Mouse (Mus musculus): Measurements from ENCODE around the gene Adm2. TPM values are rescaled to one million over a fixed set of nuclear protein-coding genes. Genes with fewer than 3 reads are reported as not detected.

The Adm2 gene
- polyA plus RNA-seq (2012; rRNA removed), result not detected in 2 replicates

- H3K4me1 ChIP-seq (ENCODE audit: control insufficient read depth, insufficient read depth, low read length), result peaks cover 4% of the 10 kb centered on the region; the same call in 1 of the 2 replicates
- H3K27ac ChIP-seq (ENCODE audit: control insufficient read depth, insufficient read depth, low read depth, low read length), result no peak within 1 kb of the TSS
- H3K4me3 ChIP-seq (ENCODE audit: control insufficient read depth, low read depth, low read length), result peak within 1 kb of the TSS; percentile 23; the same call in 1 of the 2 replicates
- no peaks in the 10 kb centered on the region for H3K27me3 ChIP-seq (ENCODE audit: control insufficient read depth, insufficient read depth, low read length)
- TF ChIP-seq POLR2A (IDR thresholded peaks at IDR 0.05; ENCODE audit: control insufficient read depth, low read depth, low read length) (no peak), CTCF (IDR thresholded peaks at IDR 0.05; ENCODE audit: control insufficient read depth, insufficient read depth, insufficient replicate concordance, low read depth, low read length) (no peak)
- no peaks in the 10 kb centered on the region for H3K36me3 ChIP-seq (ENCODE audit: control insufficient read depth, insufficient read depth, low read length)
Measured at GRCm38 (mm10) chr15:89322670-89323522, at the start of gene Adm2. Adm2 (plus strand) TSS chr15:89322720.

- TF ChIP-seq CTCF (IDR thresholded peaks at IDR 0.05; ENCODE audit: control insufficient read depth, insufficient read depth, insufficient replicate concordance, low read depth, low read length) (no peak), POLR2A (IDR thresholded peaks at IDR 0.05; ENCODE audit: control insufficient read depth, low read depth, low read length) (no peak)
- Histone ChIP-seq H3K27ac (ENCODE audit: control insufficient read depth, insufficient read depth, low read depth, low read length) (no peak overlapping the region), H3K27me3 (ENCODE audit: control insufficient read depth, insufficient read depth, low read length) (no peaks in the 10 kb centered on the region), H3K36me3 (ENCODE audit: control insufficient read depth, insufficient read depth, low read length) (no peaks in the 10 kb centered on the region), H3K4me1 (ENCODE audit: control insufficient read depth, insufficient read depth, low read length) (no peaks in the 10 kb centered on the region), H3K4me3 (ENCODE audit: control insufficient read depth, low read depth, low read length) (no peak overlapping the region)
Measured at GRCm38 (mm10) chr15:89275497-89275896, 47.0 kb upstream of the Adm2 start.

- H3K27me3 ChIP-seq (ENCODE audit: control insufficient read depth, insufficient read depth, low read length), result no peaks in the 10 kb centered on the region
- H3K36me3 ChIP-seq (ENCODE audit: control insufficient read depth, insufficient read depth, low read length), result no peaks in the 10 kb centered on the region
- no peak overlapping the region for H3K27ac ChIP-seq (ENCODE audit: control insufficient read depth, insufficient read depth, low read depth, low read length)
- no peak overlapping the region for H3K4me3 ChIP-seq (ENCODE audit: control insufficient read depth, low read depth, low read length)
- no peak for TF ChIP-seq CTCF (IDR thresholded peaks at IDR 0.05; ENCODE audit: control insufficient read depth, insufficient read depth, insufficient replicate concordance, low read depth, low read length)
- TF ChIP-seq POLR2A (IDR thresholded peaks at IDR 0.05; ENCODE audit: control insufficient read depth, low read depth, low read length), result no peak
- H3K4me1 ChIP-seq (ENCODE audit: control insufficient read depth, insufficient read depth, low read length), result no peaks in the 10 kb centered on the region
Measured at GRCm38 (mm10) chr15:89277366-89277765, 45.2 kb upstream of the Adm2 start.

GRCm38 (mm10) chr15:89282546-89282945 lies 40.0 kb upstream of the Adm2 start:
- Histone ChIP-seq H3K36me3 (ENCODE audit: control insufficient read depth, insufficient read depth, low read length) (no peaks in the 10 kb centered on the region; the same call in 1 of the 2 replicates), H3K27me3 (ENCODE audit: control insufficient read depth, insufficient read depth, low read length) (no peaks in the 10 kb centered on the region), H3K27ac (ENCODE audit: control insufficient read depth, insufficient read depth, low read depth, low read length) (no peak overlapping the region), H3K4me3 (ENCODE audit: control insufficient read depth, low read depth, low read length) (no peak overlapping the region), H3K4me1 (ENCODE audit: control insufficient read depth, insufficient read depth, low read length) (no peaks in the 10 kb centered on the region)
- TF ChIP-seq CTCF (IDR thresholded peaks at IDR 0.05; ENCODE audit: control insufficient read depth, insufficient read depth, insufficient replicate concordance, low read depth, low read length) (no peak), POLR2A (IDR thresholded peaks at IDR 0.05; ENCODE audit: control insufficient read depth, low read depth, low read length) (no peak)

GRCm38 (mm10) chr15:89284094-89284493 lies 38.4 kb upstream of the Adm2 start:
- H3K27me3 ChIP-seq (ENCODE audit: control insufficient read depth, insufficient read depth, low read length), result no peaks in the 10 kb centered on the region
- TF ChIP-seq POLR2A (IDR thresholded peaks at IDR 0.05; ENCODE audit: control insufficient read depth, low read depth, low read length), result no peak
- no peak for TF ChIP-seq CTCF (IDR thresholded peaks at IDR 0.05; ENCODE audit: control insufficient read depth, insufficient read depth, insufficient replicate concordance, low read depth, low read length)
- H3K27ac ChIP-seq (ENCODE audit: control insufficient read depth, insufficient read depth, low read depth, low read length), result no peak overlapping the region
- H3K36me3 ChIP-seq (ENCODE audit: control insufficient read depth, insufficient read depth, low read length), result peaks cover 3% of the 10 kb centered on the region; the same call in 1 of the 2 replicates
- H3K4me3 ChIP-seq (ENCODE audit: control insufficient read depth, low read depth, low read length), result no peak overlapping the region
- H3K4me1 ChIP-seq (ENCODE audit: control insufficient read depth, insufficient read depth, low read length), result no peaks in the 10 kb centered on the region

- Histone ChIP-seq H3K27ac (ENCODE audit: control insufficient read depth, insufficient read depth, low read depth, low read length) (no peak overlapping the region), H3K4me3 (ENCODE audit: control insufficient read depth, low read depth, low read length) (no peak overlapping the region), H3K36me3 (ENCODE audit: control insufficient read depth, insufficient read depth, low read length) (peaks cover 7% of the 10 kb centered on the region; the same call in 1 of the 2 replicates), H3K27me3 (ENCODE audit: control insufficient read depth, insufficient read depth, low read length) (no peaks in the 10 kb centered on the region), H3K4me1 (ENCODE audit: control insufficient read depth, insufficient read depth, low read length) (no peaks in the 10 kb centered on the region)
- TF ChIP-seq POLR2A (IDR thresholded peaks at IDR 0.05; ENCODE audit: control insufficient read depth, low read depth, low read length), result no peak
- TF ChIP-seq CTCF (IDR thresholded peaks at IDR 0.05; ENCODE audit: control insufficient read depth, insufficient read depth, insufficient replicate concordance, low read depth, low read length), result no peak
Measured at GRCm38 (mm10) chr15:89285004-89285403, 37.5 kb upstream of the Adm2 start.

GRCm38 (mm10) chr15:89285478-89285877 lies 37.0 kb upstream of the Adm2 start:
- Histone ChIP-seq H3K27ac (ENCODE audit: control insufficient read depth, insufficient read depth, low read depth, low read length) (no peak overlapping the region), H3K4me3 (ENCODE audit: control insufficient read depth, low read depth, low read length) (no peak overlapping the region), H3K36me3 (ENCODE audit: control insufficient read depth, insufficient read depth, low read length) (peaks cover 7% of the 10 kb centered on the region; the same call in 1 of the 2 replicates), H3K4me1 (ENCODE audit: control insufficient read depth, insufficient read depth, low read length) (no peaks in the 10 kb centered on the region), H3K27me3 (ENCODE audit: control insufficient read depth, insufficient read depth, low read length) (no peaks in the 10 kb centered on the region)
- TF ChIP-seq POLR2A (IDR thresholded peaks at IDR 0.05; ENCODE audit: control insufficient read depth, low read depth, low read length) (no peak), CTCF (IDR thresholded peaks at IDR 0.05; ENCODE audit: control insufficient read depth, insufficient read depth, insufficient replicate concordance, low read depth, low read length) (no peak)
